Mouse (Mus musculus) liver, embryonic 14.5 days (tissue): Measurements from ENCODE around the gene Robo4. TPM values are rescaled to one million over a fixed set of nuclear protein-coding genes. Genes with fewer than 3 reads are reported as not detected.

ENCODE experiments used
- ATAC-seq: fragments of 200-750 bp; cut with Nextera tagmentation; 2 replicates; pipeline ENCODE4 v1.8.0; 2017; ENCODE audit warnings: moderate number of reproducible peaks, mild to moderate bottlenecking, moderate library complexity; ENCODE audit not compliant: insufficient read depth
- DNase-seq, 3 experiments: peaks; one replicate each; pipeline ENCODE4 v3.0.0-alpha.2; 2012 to 2013; ENCODE audit warnings: low read depth in 3 of 3, low spot score in 3 of 3
- H3K27ac ChIP-seq: fragments of 300-500 bp; sonication (generic); 2 replicates; pipeline ENCODE4 v1.5.1; 2014; ENCODE audit warnings: moderate library complexity, mild to moderate bottlenecking, control low read depth, inconsistent platforms
- H3K27me3 ChIP-seq: fragments of 300-500 bp; sonication (generic); 2 replicates; pipeline ENCODE4 v1.6.1; 2014; ENCODE audit warnings: mild to moderate bottlenecking, low read length, moderate library complexity; ENCODE audit not compliant: control insufficient read depth, insufficient read depth
- H3K36me3 ChIP-seq: fragments of 300-500 bp; sonication (generic); replicated peaks from 2 replicates; pipeline ENCODE4 v1.6.1; 2014; ENCODE audit warnings: low read depth; ENCODE audit not compliant: control insufficient read depth, insufficient read depth
- H3K4me1 ChIP-seq, 2 experiments: fragments of 200-500 bp in 1 of 2; fragments of 300-500 bp in 1 of 2; sonication (generic) in 1 of 2; replicated peaks; 2 replicates each; pipeline ENCODE4 v1.6.1; 2012 to 2014; ENCODE audit warnings: antibody characterized with exemption in 1 of 2, inconsistent platforms in 1 of 2, low read length in 1 of 2; ENCODE audit not compliant: control insufficient read depth in 2 of 2, insufficient read depth in 2 of 2
- H3K4me2 ChIP-seq: fragments of 300-500 bp; sonication (generic); 2 replicates; pipeline ENCODE4 v1.6.1; 2014; ENCODE audit warnings: low read depth, mild to moderate bottlenecking, control low read depth, moderate library complexity
- H3K4me3 ChIP-seq, 2 experiments: fragments of 200-500 bp in 1 of 2; fragments of 300-500 bp in 1 of 2; sonication (generic) in 1 of 2; 2 replicates each; pipeline ENCODE4 v1.5.1; 2012 to 2014; ENCODE audit warnings: low read depth in 2 of 2, low read length in 2 of 2, mild to moderate bottlenecking in 2 of 2, control low read depth in 1 of 2, inconsistent platforms in 1 of 2, moderate library complexity in 1 of 2; ENCODE audit not compliant: insufficient read depth in 1 of 2
- H3K9ac ChIP-seq: fragments of 300-500 bp; sonication (generic); replicated peaks from 2 replicates; pipeline ENCODE4 v1.6.1; 2014; ENCODE audit warnings: mild to moderate bottlenecking, control low read depth, moderate library complexity
- H3K9me3 ChIP-seq: fragments of 300-500 bp; sonication (generic); 2 replicates; pipeline ENCODE4 v1.6.1; 2016; ENCODE audit warnings: low read length, mixed read lengths; ENCODE audit not compliant: control insufficient read depth
- CTCF ChIP-seq: IDR thresholded peaks from 2 replicates; pipeline ENCODE4 v1.5.1; 2016; ENCODE audit warnings: antibody characterized with exemption, low read depth, control low read depth
- EP300 ChIP-seq: IDR thresholded peaks from 2 replicates; pipeline ENCODE4 v1.6.1; 2016; ENCODE audit warnings: antibody characterized with exemption, low read depth
- WGBS: fragments of 180-500 bp; shearing (Covaris S2); extraction: QIAGEN DNeasy Blood & Tissue Kit; methylation state at CpG from one replicate; pipeline ENCODE4 v1.1.7; 2014; ENCODE audit not compliant: insufficient replicate concordance; 5-methylcytosine and 5-hydroxymethylcytosine counted together
- polyA plus RNA-seq, 2 experiments: library from polyadenylated mRNA; depleted of rRNA in 1 of 2; stranded (reverse) in 1 of 2; unstranded in 1 of 2; fragments of >200 nt; fragmentation: Nextera tagmentation in 1 of 2; extraction: Ambion mirVana in 1 of 2; gene quantifications; 2 replicates each; pipeline versions ENCODE4 v1.2.1 to v1.2.3; 2012 to 2014

The Robo4 gene
- polyA plus RNA-seq, 2 experiments = 1.4 to 1.8 TPM

- 21% methylated on average over 1 of the region's 1 CpGs for WGBS
- DNase-seq = no peak
- Histone ChIP-seq H3K36me3 (no peaks in the 10 kb centered on the region), H3K4me1 (0 out of 4 replicates have a peak, but pooled peaks cover 0 to 1% of the 10 kb centered on the region in 2 experiments), H3K9ac (no peak overlapping the region), H3K4me2 (no peak overlapping the region), H3K27ac (no peak overlapping the region), H3K9me3 (no peaks in the 10 kb centered on the region), H3K27me3 (no peaks in the 10 kb centered on the region), H3K4me3 (no peak overlapping the region)
- no peak for ATAC-seq
- no peak for TF ChIP-seq EP300
- no peak for TF ChIP-seq CTCF
These were observed 38.8 kb upstream of the Robo4 start for GRCm38 (mm10) chr9:37362881-37363280.

GRCm38 (mm10) chr9:37363551-37363950 is 38.1 kb upstream of the Robo4 start:
- Histone ChIP-seq H3K27ac (no peak overlapping the region), H3K4me2 (no peak overlapping the region), H3K27me3 (no peaks in the 10 kb centered on the region), H3K9me3 (no peaks in the 10 kb centered on the region), H3K36me3 (no peaks in the 10 kb centered on the region), H3K9ac (no peak overlapping the region), H3K4me1 (0 out of 4 replicates have a peak, but pooled peaks cover 0 to 1% of the 10 kb centered on the region in 2 experiments), H3K4me3 (no peak overlapping the region)
- ATAC-seq (no peak), DNase-seq (no peak)
- no peak for TF ChIP-seq EP300
- no peak for TF ChIP-seq CTCF
- WGBS = 45% methylated on average over 3 of the region's 3 CpGs

GRCm38 (mm10) chr9:37364392-37364791 is 37.3 kb upstream of the Robo4 start:
- H3K27me3 ChIP-seq = no peaks in the 10 kb centered on the region
- 56% methylated on average over 3 of the region's 3 CpGs for WGBS
- no peak overlapping the region for H3K27ac ChIP-seq
- no peaks in the 10 kb centered on the region for H3K9me3 ChIP-seq
- TF ChIP-seq EP300 (no peak), CTCF (no peak)
- H3K4me2 ChIP-seq = no peak overlapping the region
- ATAC-seq (no peak), DNase-seq (no peak)
- H3K36me3 ChIP-seq = no peaks in the 10 kb centered on the region
- no peak overlapping the region for H3K9ac ChIP-seq
- H3K4me3 ChIP-seq = no peak overlapping the region
- H3K4me1 ChIP-seq = 0 out of 4 replicates have a peak, but pooled peaks cover 0 to 1% of the 10 kb centered on the region in 2 experiments

- H3K9ac ChIP-seq = no peak overlapping the region
- H3K4me2 ChIP-seq = no peak overlapping the region
- no peak overlapping the region for H3K27ac ChIP-seq
- no peaks in the 10 kb centered on the region for H3K9me3 ChIP-seq
- H3K4me1 ChIP-seq = 0 out of 4 replicates have a peak, but pooled peaks cover 0 to 1% of the 10 kb centered on the region in 2 experiments
- no peak overlapping the region for H3K4me3 ChIP-seq
- TF ChIP-seq CTCF (no peak), EP300 (no peak)
- no peaks in the 10 kb centered on the region for H3K36me3 ChIP-seq
- no peaks in the 10 kb centered on the region for H3K27me3 ChIP-seq
- 54% methylated on average over 5 of the region's 5 CpGs for WGBS
- ATAC-seq (no peak), DNase-seq (no peak)
These were observed 36.0 kb upstream of the Robo4 start for GRCm38 (mm10) chr9:37365706-37366105.

- ATAC-seq = no peak
- WGBS = 69% methylated on average over 17 of the region's 17 CpGs
- DNase-seq = no peak
- Histone ChIP-seq H3K9ac (no peak within 1 kb of the TSS), H3K27me3 (no peaks in the 10 kb centered on the region), H3K9me3 (no peaks in the 10 kb centered on the region), H3K4me2 (no peak within 1 kb of the TSS), H3K27ac (no peak within 1 kb of the TSS), H3K4me3 (no peak within 1 kb of the TSS), H3K4me1 (0 out of 4 replicates have a peak, but pooled peaks cover 0 to 1% of the 10 kb centered on the region in 2 experiments), H3K36me3 (no peaks in the 10 kb centered on the region)
- TF ChIP-seq CTCF = no peak
- no peak for TF ChIP-seq EP300
These were observed 34.2 kb upstream of the Robo4 start, which contains the start of gene Hepacam for GRCm38 (mm10) chr9:37367301-37368080. Gene Hepacam, plus strand, starts transcription at chr9:37367351.
